Mouse (Mus musculus): ENCODE data around the gene Cdyl. TPM values are rescaled to one million over a fixed set of nuclear protein-coding genes. Genes with fewer than 3 reads are reported as not detected.

The Cdyl gene
- polyA plus RNA-seq, 1 experiment from 2014 or later = 16.1 TPM

- DNase-seq (ENCODE audit: low spot score) (no peak), ATAC-seq (ENCODE audit: insufficient number of reproducible peaks, low FRiP score, low TSS enrichment, low read depth) (no peak)
- Histone ChIP-seq H3K4me2 (ENCODE audit: low read depth, severe bottlenecking) (no peak overlapping the region), H3K4me3 (ENCODE audit: low read depth, low read length) (no peak overlapping the region), H3K4me1 (ENCODE audit: control insufficient read depth, insufficient read depth, low read length) (peaks cover 13% of the 10 kb centered on the region), H3K27me3 (ENCODE audit: control insufficient read depth, insufficient read depth, low read length) (no peaks in the 10 kb centered on the region), H3K9ac (ENCODE audit: low read length) (no peak overlapping the region), H3K36me3 (ENCODE audit: control insufficient read depth, insufficient read depth, low read length) (no peaks in the 10 kb centered on the region), H3K27ac (replicated peaks; ENCODE audit: low read depth, low read length) (no peak overlapping the region), H3K9me3 (ENCODE audit: control insufficient read depth, low read length) (no peaks in the 10 kb centered on the region)
- WGBS = 40% methylated on average over 3 of the region's 3 CpGs
Observed at GRCm38 (mm10) chr13:35845306-35845705, 185.7 kb downstream of the Cdyl start.

GRCm38 (mm10) chr13:35848694-35849093 lies 189.1 kb downstream of the Cdyl start:
- H3K4me3 ChIP-seq (ENCODE audit: low read depth, low read length) = no peak overlapping the region
- H3K9me3 ChIP-seq (ENCODE audit: control insufficient read depth, low read length) = no peaks in the 10 kb centered on the region
- DNase-seq (ENCODE audit: low spot score) (no peak), ATAC-seq (ENCODE audit: insufficient number of reproducible peaks, low FRiP score, low TSS enrichment, low read depth) (no peak)
- H3K4me1 ChIP-seq (ENCODE audit: control insufficient read depth, insufficient read depth, low read length) = peaks cover 18% of the 10 kb centered on the region
- no peak overlapping the region for H3K4me2 ChIP-seq (ENCODE audit: low read depth, severe bottlenecking)
- no peak overlapping the region for H3K9ac ChIP-seq (ENCODE audit: low read length)
- H3K27me3 ChIP-seq (ENCODE audit: control insufficient read depth, insufficient read depth, low read length) = no peaks in the 10 kb centered on the region
- no peaks in the 10 kb centered on the region for H3K36me3 ChIP-seq (ENCODE audit: control insufficient read depth, insufficient read depth, low read length)
- no peak overlapping the region for H3K27ac ChIP-seq (replicated peaks; ENCODE audit: low read depth, low read length)
- 64% methylated on average over 3 of the region's 3 CpGs for WGBS

- H3K4me1 ChIP-seq (ENCODE audit: control insufficient read depth, insufficient read depth, low read length) = peaks cover 5% of the 10 kb centered on the region; the same call in 1 of the 2 replicates
- H3K27me3 ChIP-seq (ENCODE audit: control insufficient read depth, insufficient read depth, low read length) = no peaks in the 10 kb centered on the region
- no peaks in the 10 kb centered on the region for H3K9me3 ChIP-seq (ENCODE audit: control insufficient read depth, low read length)
- no peak overlapping the region for H3K4me3 ChIP-seq (ENCODE audit: low read depth, low read length)
- ATAC-seq (ENCODE audit: insufficient number of reproducible peaks, low FRiP score, low TSS enrichment, low read depth) (no peak), DNase-seq (ENCODE audit: low spot score) (no peak)
- no peaks in the 10 kb centered on the region for H3K36me3 ChIP-seq (ENCODE audit: control insufficient read depth, insufficient read depth, low read length)
- WGBS = 92% methylated on average over 6 of the region's 6 CpGs
- no peak overlapping the region for H3K27ac ChIP-seq (replicated peaks; ENCODE audit: low read depth, low read length)
- H3K4me2 ChIP-seq (ENCODE audit: low read depth, severe bottlenecking) = no peak overlapping the region
- no peak overlapping the region for H3K9ac ChIP-seq (ENCODE audit: low read length)
Observed at GRCm38 (mm10) chr13:35851581-35851980, 191.9 kb downstream of the Cdyl start.

DNA sequence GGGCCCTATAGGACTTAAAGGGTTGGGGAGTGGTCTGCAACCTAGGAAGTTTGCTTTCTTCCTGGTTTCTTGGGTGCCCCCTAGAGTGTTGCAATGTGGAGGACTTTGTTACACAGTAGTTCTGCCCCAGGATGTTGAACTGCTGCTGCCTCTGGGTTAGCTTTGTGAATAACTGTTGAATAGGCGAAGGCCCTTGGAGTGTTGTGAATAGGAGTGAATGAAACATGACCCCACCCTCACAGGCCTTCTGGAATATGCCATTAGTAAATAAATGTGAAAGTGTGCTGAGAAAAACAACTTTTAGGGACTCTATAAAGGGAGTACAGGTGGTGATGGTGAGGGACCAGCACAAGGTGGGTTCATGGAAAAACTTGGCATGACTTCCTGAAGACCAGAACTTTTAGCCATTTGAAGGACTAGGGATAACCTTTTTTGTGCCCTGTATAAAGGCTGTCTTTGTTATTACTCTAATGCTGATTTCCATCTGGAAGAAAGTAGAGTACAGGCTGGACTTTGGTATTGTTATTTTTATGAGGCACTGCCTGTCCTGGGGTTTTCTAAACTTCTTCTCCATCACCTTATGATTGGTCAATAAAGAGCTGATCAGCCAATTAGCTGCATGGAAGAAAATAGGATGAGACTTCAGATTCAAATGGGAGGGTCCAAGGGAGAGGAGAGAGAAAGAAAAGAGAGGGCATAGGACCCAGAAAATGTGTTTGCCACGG lies 193.4 kb downstream of the Cdyl start:
- no peak for ATAC-seq (ENCODE audit: insufficient number of reproducible peaks, low FRiP score, low TSS enrichment, low read depth)
- no peak overlapping the region for H3K27ac ChIP-seq (replicated peaks; ENCODE audit: low read depth, low read length)
- WGBS = 90% methylated on average over 2 of the region's 2 CpGs

GRCm38 (mm10) chr13:35857486-35857885 lies 197.9 kb downstream of the Cdyl start:
- peaks cover 4% of the 10 kb centered on the region; the same call in 1 of the 2 replicates for H3K4me1 ChIP-seq (ENCODE audit: control insufficient read depth, insufficient read depth, low read length)
- no peak overlapping the region for H3K4me2 ChIP-seq (ENCODE audit: low read depth, severe bottlenecking)
- H3K9ac ChIP-seq (ENCODE audit: low read length) = no peak overlapping the region
- no peak for ATAC-seq (ENCODE audit: insufficient number of reproducible peaks, low FRiP score, low TSS enrichment, low read depth)
- H3K4me3 ChIP-seq (ENCODE audit: low read depth, low read length) = no peak overlapping the region
- peaks cover 2% of the 10 kb centered on the region; the same call in 1 of the 2 replicates for H3K36me3 ChIP-seq (ENCODE audit: control insufficient read depth, insufficient read depth, low read length)
- DNase-seq (ENCODE audit: low spot score) = no peak
- no peak overlapping the region for H3K27ac ChIP-seq (replicated peaks; ENCODE audit: low read depth, low read length)
- no peaks in the 10 kb centered on the region for H3K27me3 ChIP-seq (ENCODE audit: control insufficient read depth, insufficient read depth, low read length)
- 90% methylated on average over 7 of the region's 7 CpGs for WGBS
- H3K9me3 ChIP-seq (ENCODE audit: control insufficient read depth, low read length) = no peaks in the 10 kb centered on the region

More for the DNA sequence above, 193.4 kb downstream of the Cdyl start:
- no peaks in the 10 kb centered on the region for H3K27me3 ChIP-seq (ENCODE audit: control insufficient read depth, insufficient read depth, low read length)
- H3K9me3 ChIP-seq (ENCODE audit: control insufficient read depth, low read length) = no peaks in the 10 kb centered on the region
- no peak overlapping the region for H3K4me2 ChIP-seq (ENCODE audit: low read depth, severe bottlenecking)
- no peak for DNase-seq (ENCODE audit: low spot score)
- no peaks in the 10 kb centered on the region for H3K36me3 ChIP-seq (ENCODE audit: control insufficient read depth, insufficient read depth, low read length)
- H3K9ac ChIP-seq (ENCODE audit: low read length) = no peak overlapping the region
- H3K4me1 ChIP-seq (ENCODE audit: control insufficient read depth, insufficient read depth, low read length) = peaks cover 5% of the 10 kb centered on the region; the same call in 1 of the 2 replicates
- no peak overlapping the region for H3K4me3 ChIP-seq (ENCODE audit: low read depth, low read length)

DNA sequence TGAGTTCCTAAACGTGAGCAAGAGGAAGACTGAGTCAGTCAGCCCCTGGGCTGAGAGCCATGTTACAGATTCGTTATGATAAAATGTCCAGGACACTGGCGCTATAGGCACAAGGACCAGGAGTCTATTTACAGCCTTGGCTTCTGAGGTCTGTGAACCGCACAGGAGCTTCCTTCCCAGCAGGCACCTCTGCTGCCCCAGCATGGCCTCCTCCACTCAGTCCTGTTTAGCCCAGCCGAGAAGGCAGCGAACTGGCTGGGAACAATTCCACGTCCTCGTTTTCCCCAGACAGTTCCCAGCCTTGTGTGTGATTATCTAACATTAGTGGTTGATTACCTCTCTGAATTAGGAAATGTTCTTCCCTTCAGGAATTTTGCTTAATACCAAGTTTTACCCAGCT lies 201.3 kb downstream of the Cdyl start:
- Histone ChIP-seq H3K4me1 (ENCODE audit: control insufficient read depth, insufficient read depth, low read length) (no peaks in the 10 kb centered on the region), H3K9ac (ENCODE audit: low read length) (no peak overlapping the region), H3K27ac (replicated peaks; ENCODE audit: low read depth, low read length) (no peak overlapping the region), H3K9me3 (ENCODE audit: control insufficient read depth, low read length) (no peaks in the 10 kb centered on the region), H3K4me3 (ENCODE audit: low read depth, low read length) (no peak overlapping the region), H3K4me2 (ENCODE audit: low read depth, severe bottlenecking) (no peak overlapping the region), H3K36me3 (ENCODE audit: control insufficient read depth, insufficient read depth, low read length) (peaks cover 4% of the 10 kb centered on the region; the same call in 1 of the 2 replicates), H3K27me3 (ENCODE audit: control insufficient read depth, insufficient read depth, low read length) (no peaks in the 10 kb centered on the region)
- DNase-seq (ENCODE audit: low spot score) (no peak), ATAC-seq (ENCODE audit: insufficient number of reproducible peaks, low FRiP score, low TSS enrichment, low read depth) (no peak)
- WGBS = 78% methylated on average over 8 of the region's 8 CpGs

GRCm38 (mm10) chr13:35870659-35871058 lies 211.0 kb downstream of the Cdyl start:
- Histone ChIP-seq H3K27me3 (ENCODE audit: control insufficient read depth, insufficient read depth, low read length) (no peaks in the 10 kb centered on the region), H3K4me1 (ENCODE audit: control insufficient read depth, insufficient read depth, low read length) (no peaks in the 10 kb centered on the region), H3K4me2 (ENCODE audit: low read depth, severe bottlenecking) (no peak overlapping the region), H3K4me3 (ENCODE audit: low read depth, low read length) (no peak overlapping the region), H3K9me3 (ENCODE audit: control insufficient read depth, low read length) (no peaks in the 10 kb centered on the region), H3K9ac (ENCODE audit: low read length) (no peak overlapping the region), H3K36me3 (ENCODE audit: control insufficient read depth, insufficient read depth, low read length) (peaks cover 2% of the 10 kb centered on the region; the same call in 1 of the 2 replicates), H3K27ac (replicated peaks; ENCODE audit: low read depth, low read length) (no peak overlapping the region)
- DNase-seq (ENCODE audit: low spot score) (no peak), ATAC-seq (ENCODE audit: insufficient number of reproducible peaks, low FRiP score, low TSS enrichment, low read depth) (no peak)
- WGBS = 88% methylated on average over 8 of the region's 8 CpGs

DNA sequence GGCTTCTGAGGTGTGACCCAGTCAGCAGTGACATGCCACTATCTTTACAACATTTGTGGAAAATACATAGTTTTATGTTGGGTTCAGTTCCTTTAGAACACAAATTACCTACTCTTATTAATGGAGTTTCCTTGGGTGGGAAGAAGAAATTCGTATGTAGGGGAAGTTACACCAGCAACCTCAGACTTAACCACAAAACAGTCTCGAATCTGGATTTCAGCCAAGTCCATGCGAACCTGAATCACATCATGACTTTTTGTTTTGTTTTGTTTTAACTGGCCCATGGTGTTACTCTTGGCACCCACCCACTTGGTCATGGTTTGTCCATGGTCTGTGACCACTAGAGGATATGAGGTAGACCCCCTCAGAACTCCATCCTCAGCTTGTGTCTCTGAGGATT lies 211.5 kb downstream of the Cdyl start:
- no peaks in the 10 kb centered on the region for H3K9me3 ChIP-seq (ENCODE audit: control insufficient read depth, low read length)
- no peaks in the 10 kb centered on the region for H3K27me3 ChIP-seq (ENCODE audit: control insufficient read depth, insufficient read depth, low read length)
- H3K9ac ChIP-seq (ENCODE audit: low read length) = no peak overlapping the region
- WGBS = 86% methylated on average over 3 of the region's 3 CpGs
- DNase-seq (ENCODE audit: low spot score) (no peak), ATAC-seq (ENCODE audit: insufficient number of reproducible peaks, low FRiP score, low TSS enrichment, low read depth) (no peak)
- H3K27ac ChIP-seq (replicated peaks; ENCODE audit: low read depth, low read length) = no peak overlapping the region
- no peak overlapping the region for H3K4me2 ChIP-seq (ENCODE audit: low read depth, severe bottlenecking)
- no peaks in the 10 kb centered on the region for H3K4me1 ChIP-seq (ENCODE audit: control insufficient read depth, insufficient read depth, low read length)
- no peak overlapping the region for H3K4me3 ChIP-seq (ENCODE audit: low read depth, low read length)
- H3K36me3 ChIP-seq (ENCODE audit: control insufficient read depth, insufficient read depth, low read length) = peaks cover 2% of the 10 kb centered on the region; the same call in 1 of the 2 replicates

All from limb, embryonic 11.5 days (tissue).